Mouse (Mus musculus): ENCODE data around the gene Kcnk16.
"Not testable (repeated sequence)": the region's sequence is repeated elsewhere in the genome, so short reads cannot be mapped to it uniquely, and the experiment has no call there.

Kcnk16 gene

DNA sequence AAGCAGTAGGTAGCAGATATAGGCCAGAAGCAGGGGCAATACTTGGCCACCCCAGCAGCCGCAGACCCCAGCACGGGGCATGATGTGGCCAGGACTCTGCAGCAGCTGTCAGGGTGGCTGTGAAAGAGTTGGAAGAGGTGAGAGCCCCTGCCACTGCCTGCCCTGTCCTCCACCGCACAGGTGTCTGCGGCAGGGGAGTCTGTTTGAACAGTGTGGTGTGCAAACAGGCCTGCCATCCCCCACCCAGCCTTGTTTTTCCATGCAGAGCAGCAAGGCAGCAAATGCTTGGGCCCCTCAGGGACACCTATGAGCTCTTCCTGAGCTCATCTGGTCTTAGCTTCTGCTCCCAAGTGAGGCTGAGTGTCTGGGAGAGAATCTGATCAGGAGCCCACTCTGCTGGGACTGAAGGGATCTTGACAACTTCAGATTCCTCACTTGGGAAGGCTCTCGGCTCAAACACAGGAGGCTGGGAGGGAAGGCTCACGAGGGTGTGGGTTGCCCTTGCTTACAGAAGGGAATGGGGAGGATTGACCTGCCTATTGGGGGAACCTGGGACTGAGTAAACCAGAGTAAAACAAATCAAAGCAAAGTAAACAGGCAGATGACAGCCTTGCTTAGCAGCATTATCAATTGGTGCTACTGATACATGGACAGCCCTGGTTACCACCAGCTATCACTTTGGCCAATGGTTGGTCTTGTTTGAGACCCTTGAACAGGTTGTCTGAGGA, at the start of gene Kcnk16:
Gene Kcnk16 (minus strand): TSS at position 118 of the 728 bp plus-strand sequence.
- no peak for DNase-seq (ENCODE audit: low spot score)

DNA sequence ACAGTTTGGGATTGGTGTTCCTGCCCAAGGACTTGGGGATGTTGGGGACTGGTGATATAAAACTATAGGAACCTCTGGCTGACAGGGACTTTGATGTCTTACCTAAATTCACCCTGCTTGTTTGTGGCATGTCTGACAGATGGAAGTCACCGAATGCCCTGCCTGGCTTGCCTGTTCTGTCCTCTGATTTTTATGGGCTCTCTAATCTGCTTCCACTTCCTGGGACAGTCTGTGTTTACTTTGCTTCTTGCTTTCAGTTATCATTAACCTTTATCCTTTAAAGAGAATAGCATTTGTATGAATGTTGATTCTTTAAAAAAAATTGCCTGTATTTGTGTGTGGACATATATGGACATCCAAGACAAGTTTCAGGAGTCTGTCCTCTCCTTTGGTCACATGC, 46.1 kb upstream of the Kcnk16 start:
- DNase-seq (ENCODE audit: low spot score) = no peak

DNA sequence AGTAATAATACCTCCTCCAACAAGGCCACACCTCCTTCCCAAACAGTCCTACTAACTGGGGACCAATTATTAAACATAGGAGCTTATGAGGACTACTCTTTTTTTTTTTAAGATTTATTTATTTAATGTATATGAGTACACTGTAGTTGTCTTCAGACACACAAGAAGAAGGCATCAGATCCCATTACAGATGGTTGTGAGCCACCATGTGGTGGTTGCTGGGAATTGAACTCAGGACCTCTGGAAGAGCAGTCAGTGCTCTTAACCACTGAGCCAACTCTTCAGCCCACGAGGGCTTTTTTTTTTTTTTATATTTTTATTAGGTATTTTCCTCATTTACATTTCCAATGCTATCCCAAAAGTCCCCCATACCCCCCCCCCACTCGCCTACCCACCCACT, 36.1 kb upstream of the Kcnk16 start:
- DNase-seq (ENCODE audit: low spot score) = not testable (repeated sequence)

DNA sequence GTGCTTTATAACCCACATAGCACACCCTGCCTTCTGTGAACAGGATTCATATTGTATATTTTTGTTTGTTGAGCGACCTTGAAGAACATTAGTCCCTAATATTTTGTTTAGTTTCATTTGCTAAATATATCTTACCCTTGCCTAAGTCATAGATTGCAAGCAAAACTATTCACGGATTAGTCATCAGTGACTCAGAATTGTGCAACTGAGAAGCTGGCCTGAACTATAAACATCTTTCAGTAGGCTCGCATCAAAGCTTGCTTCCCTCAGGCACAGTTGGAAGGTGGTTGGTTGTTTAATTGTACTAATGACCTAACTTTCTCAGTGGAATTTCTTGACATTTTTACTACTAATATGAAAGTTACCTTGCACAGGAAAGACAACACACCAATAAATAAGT, 29.1 kb upstream of the Kcnk16 start:
- no peak for DNase-seq (ENCODE audit: low spot score)

DNA sequence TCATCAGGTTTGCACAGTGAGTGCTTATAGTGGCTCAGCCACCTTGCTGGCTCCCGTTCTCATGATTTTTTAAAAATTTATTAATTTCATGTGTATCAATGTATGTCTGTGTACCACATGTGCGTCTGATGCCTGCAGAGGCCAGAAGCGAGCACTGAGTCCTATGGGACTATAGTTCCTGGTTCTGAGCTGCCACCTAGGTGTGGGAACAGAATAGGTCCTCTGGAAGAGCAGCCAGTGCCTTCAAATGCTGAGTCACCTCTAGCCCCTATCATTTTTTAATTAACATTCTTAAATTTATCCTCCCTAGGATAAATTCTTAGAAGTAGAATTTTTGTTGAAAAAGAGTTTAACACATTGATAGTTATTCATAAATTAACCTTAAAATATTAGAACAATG, 28.6 kb upstream of the Kcnk16 start:
- DNase-seq (ENCODE audit: low spot score) = no peak

DNA sequence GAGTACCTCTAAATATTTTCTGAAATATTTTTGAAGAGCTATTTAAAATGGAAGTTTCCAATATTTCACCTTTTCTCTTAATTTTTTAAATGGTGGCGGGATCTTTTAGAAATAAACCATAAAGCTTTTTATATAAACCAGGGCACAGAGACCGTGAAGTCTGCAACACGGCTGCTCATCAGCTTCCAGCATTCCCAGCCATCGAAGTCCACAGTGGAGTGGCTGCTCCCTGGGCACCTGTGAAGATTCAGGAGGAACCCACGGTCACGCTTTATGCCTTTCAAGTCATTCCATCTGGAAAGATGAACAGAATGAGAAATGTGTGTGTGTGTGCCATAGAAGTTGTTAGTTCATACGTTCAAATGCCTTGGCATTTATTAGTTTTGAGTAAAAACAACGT, 25.9 kb upstream of the Kcnk16 start:
- DNase-seq (ENCODE audit: low spot score) = no peak

DNA sequence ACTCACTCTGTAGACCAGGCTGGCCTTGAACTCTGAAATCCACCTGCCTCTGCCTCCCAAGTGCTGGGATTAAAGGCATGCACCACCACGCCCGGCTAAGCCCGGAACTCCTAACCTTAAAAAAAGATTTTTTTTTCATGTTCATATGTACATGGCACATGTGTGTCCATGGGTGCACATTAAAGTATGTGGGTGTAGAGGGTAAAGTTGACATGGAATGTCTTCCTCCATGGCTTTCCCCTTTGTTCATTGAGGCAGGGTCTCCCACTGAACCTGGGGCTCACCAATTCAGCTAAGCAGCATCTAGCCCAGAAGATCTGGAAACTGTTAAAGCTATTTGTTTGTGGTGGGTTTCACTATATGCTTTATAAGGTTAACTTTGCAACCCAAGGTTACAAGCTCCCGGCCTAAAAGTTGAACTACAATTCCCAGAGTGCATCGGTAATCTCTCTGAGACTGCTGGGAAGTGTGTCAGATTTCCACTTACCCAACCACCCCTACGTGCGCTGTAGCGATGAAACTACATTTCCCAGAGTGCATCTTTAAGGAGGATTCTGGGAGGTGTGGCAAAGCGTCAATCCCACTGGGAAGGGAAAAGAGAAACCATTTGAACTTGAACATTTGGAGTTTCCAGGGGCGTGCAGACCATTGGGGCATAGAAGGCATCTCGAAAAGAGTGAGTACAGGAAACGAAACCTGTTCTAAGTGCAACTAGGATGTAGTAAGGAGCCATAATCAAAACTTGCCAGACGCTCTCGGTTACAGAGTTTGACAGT, 25.3 kb upstream of the Kcnk16 start, which contains the start of gene Nudt13:
Gene Nudt13 (plus strand): TSS at position 581 of the 776 bp plus-strand sequence.
- peak; percentile 70 for DNase-seq (ENCODE audit: low spot score)

DNA sequence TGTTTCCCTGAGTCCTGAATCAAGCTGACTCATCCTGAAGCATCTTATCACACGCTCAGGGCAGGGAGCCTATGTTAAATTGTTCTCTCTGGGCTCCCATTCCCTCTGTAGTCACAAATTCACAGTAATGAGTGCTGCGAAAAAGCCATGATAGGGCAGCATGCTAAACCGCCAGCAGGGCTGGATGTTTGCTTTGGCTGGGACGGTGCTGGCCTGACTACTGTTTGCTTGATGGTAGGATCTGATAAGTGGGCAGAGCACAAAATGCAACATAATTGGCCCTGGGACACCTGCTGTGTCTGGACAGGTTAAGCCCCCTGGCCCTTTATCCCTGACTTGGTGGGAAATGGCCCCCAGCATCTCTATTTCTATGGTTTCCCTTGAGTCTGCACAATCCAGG, 22.4 kb upstream of the Kcnk16 start:
- DNase-seq (ENCODE audit: low spot score) = no peak

DNA sequence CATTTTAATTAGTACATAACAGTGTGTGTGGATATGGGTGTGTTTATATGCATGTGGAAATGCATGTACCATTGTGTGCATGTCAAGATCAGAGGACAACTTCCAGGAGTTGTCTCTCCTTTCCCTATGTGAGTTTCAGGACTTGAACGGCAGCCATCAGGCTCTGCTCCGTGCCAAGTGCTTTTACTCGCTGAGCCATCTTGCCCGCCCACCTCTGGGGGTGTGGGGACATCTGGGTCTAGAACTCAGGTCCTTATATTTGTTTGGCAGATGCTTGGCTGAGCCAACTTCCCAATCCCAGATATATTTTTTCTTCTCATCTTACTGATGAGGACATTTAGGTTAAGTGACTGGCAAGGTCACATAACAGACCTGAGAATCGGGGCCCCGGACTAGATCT, 578 bp downstream of the Kcnk16 start:
- DNase-seq (ENCODE audit: low spot score) = no peak

DNA sequence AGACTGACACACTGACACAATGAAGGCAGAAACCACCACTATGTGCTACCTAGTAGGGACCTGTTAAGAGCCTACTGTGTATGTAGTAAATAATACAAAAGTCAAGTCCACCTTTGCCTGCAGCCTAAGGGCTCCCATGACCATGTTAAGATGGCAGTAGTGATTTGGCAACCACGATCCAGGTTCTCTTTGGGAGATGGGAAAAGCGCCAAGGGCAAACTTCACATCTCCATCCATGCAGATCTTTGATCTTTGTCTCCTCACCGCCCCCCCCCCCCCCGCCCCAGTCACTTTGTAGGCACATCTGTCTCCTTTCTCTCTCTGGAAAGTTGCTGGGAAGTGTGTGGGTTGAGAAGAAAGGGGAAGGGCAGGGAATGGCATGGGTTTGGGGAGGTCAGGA, 6.7 kb downstream of the Kcnk16 start:
- no peak for DNase-seq (ENCODE audit: low spot score)

DNA sequence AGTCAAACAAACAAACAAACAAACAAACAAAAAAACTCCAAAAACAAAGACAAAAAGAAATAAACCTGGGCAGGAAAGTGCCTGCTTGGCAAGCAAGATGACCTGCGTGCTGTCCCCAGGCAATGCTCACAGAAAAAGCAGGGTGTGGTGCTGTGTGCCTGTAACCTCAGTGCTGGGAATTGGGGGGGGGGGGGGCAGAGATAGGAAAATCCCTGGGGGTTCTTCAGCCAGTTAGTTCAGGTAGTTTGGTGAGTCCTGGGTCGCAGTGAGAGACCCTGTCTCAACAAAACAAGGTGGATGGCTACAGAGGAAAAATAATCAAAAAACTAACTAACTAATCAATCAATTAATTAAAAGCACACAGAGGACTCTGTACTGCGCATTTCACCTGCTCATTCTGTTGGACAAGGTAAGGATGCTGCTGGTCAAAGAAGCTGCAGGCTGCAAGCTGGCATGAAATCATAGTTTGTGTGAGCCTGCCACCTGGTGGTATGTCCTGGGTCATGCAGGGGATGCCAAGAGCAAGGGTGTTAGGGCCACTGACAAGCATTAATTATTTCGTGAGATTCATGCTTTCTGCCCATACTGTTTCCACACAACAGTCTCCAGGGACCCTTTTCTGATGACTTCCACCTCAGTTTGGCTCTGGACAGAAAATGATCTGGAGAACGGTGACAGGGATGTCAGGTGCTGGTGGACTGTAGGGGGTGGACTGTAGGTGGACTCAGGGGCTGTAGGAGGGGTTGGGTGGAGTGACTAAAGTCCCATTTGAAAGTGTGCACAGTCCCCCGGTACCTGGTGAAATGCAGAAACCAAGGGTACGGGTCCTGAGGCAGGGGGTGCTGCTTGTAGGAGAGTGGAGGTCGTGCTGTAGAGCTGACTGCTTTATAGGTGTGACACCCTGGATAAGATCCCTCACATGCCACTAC, 10.6 kb downstream of the Kcnk16 start:
- peak; percentile 76 for DNase-seq (ENCODE audit: low spot score)

DNA sequence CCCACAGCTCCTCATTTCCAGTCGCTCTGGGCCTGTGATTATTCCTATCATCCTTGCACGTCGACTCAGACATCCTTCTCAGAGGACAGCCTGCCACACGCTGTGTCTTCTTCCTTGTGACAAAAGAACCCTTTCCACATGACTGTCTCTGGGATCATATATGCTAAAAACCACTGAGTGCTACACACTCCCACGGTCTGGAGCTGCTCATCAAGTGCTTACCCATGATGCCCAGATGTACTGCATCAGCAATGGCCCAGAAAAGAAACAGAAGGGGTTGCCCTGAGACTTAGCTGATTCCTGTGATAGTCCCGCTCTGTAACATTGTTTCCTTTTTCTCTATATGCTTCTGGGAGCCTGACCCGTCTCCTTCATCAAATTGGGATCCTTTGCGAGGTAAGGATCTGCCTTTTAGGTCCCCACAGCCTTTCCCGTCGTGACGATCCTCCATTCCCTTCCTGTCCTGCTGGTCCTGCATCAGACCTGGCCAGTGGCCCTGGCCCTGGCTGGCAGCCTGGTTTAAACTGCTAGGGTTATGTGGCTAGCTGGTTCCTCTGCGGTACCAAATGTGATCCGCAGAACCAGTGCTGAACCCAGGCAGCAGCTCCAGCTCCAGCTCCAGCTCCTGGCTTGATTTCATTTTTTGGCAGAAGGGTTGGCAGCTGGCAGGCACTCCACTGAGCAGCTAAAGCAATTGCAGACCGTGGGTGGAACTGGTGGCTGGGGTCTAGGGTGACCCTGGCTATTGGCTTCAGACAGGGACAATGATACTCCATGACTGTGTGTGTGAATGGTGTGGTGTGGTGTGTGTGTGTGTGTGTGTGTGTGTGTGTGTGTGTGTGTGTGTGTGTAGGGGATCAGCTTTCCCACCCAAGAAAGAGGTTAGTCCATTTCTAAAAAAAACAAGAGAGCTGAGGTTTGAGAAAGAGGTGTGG, 18.5 kb downstream of the Kcnk16 start:
- DNase-seq (ENCODE audit: low spot score) = no peak

DNA sequence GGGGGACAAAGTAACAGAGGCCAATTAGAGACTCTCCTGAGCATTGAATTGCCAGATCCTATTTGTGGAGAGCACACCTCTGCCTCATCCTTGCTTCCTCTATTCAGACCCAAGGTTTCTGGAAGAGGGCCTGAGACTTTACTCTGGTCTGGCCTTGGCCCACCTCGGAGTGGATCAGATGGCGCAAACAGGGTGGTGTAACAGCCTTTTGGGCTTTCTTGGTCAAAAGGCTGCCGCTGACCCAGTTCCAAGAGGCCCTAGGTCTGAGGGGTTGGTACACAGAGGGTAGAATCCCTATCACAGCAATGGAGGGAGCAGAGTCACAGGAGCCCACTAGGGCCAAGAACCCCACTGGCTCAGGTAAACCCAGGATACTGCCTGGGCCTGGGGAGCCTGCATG, 21.0 kb downstream of the Kcnk16 start:
- DNase-seq (ENCODE audit: low spot score) = no peak

DNA sequence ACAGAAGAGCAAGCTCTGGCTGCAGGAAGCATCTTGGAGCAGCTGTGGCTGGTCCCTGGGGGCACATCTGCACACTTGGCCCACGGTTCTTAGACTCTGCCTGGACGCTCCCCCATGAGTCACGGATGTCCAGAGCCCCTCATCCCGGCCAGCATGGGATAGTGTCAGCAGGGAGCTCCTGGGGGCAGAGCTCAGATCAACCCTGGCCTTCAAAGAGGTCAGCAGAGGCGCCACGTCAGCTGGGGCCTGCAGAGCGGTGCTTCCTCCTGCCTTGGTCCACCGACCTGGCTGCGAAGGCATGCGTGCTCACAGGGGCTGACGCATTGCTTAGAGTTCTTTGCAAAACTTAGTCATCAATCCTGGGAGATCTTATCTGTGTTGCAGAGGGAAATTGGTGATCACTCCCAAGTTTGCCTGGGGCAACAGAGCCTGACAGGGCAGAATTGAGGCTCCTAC, 22.2 kb downstream of the Kcnk16 start:
- no peak for DNase-seq (ENCODE audit: low spot score)

DNA sequence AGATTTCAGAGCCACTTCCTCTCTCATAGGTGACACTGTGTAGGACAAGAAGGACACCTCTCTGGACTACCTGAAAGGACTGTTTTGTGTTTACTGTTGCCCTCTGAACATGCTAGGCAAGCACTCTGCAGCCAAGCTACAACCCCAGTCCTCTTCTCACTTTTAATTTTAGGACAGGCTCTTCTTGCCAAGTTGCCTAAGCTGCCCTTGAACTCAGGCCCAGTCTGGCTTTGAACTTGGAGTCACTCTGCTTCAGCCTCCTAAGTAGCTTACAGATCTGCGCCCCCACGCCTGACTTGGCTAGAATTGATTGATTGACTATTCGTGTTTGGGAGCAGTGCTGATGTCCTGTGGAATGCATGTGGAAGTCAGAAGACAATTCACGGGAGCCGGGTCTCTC, 23.1 kb downstream of the Kcnk16 start:
- DNase-seq (ENCODE audit: low spot score) = no peak

DNA sequence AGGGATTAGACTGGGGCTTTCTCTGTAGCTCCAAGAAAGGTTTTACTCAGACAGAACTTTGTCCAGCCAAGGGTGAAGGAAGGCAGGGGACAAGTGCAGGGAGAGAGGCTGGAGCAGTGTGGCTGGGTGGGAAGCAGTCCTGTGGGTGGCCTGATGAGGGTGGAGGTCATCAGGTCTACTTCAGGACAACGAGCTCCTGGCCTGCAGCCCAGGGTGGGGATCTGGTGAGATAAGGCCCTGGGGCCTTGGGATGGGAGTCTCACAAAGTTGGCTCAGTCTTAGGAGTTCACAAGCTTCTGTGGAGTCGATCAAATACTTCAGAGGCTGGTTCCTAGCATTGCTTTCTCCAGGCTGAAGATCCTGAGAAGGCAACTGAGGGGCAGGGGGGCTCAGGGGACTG, 23.7 kb downstream of the Kcnk16 start:
- peak; percentile 42 for DNase-seq (ENCODE audit: low spot score)

DNA sequence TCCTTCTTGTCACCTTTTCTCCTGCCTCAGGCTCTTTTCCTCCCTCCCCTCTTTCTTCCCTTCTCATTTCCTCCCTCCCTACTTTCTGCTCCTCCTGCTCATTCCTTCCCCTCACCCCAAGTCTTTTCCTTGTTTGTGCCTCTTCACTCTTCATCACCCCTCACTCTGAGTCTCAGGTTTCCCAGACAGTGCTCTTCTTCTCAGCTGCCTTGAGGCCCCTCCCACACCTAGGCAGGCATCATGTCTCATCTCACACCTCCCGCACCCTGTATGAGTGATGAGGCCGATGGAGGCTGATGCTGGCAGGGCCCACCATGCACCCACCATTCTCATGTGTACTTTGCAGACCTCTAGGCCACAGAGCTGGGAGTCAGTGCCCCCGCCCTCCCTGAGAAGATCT, 25.8 kb downstream of the Kcnk16 start:
- DNase-seq (ENCODE audit: low spot score) = no peak

DNA sequence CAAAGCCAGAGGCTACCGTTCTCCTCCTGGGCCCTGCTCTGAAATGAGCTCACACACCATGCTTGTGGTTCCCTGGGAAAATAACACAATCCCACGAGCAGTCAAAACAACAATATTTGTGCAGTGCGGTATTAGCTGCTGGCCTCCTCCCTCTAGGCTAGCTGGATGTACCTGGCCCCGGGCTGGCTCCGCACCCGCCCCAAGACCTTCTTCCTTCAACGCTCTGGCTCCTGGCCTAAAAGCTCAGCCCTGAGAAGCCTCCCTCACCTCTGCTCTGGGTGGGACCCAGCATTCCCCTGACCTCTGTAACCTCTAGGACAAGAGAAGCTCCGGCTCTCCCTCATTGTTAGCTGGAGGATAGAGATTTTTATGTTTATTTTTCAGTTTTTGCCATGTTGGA, 26.5 kb downstream of the Kcnk16 start:
- DNase-seq (ENCODE audit: low spot score) = peak; percentile 40

DNA sequence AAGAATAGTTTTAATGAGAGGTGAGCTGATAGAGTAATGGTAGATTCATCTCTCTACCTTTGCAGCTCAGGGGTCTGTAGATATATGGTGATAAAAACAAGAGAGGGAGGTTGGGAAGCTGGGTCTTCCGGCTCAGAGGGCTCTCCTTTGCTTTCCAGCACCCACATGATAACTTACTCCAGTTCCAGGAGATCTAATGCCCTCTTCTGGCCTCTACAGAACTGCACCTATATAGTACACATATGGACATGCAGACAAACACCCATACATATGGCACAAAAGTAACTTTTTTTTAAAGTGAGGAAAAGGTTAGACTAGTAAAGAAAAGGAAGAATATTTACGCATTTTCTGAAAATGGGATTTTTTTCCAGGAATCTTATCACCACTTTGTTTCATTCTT, 34.6 kb downstream of the Kcnk16 start:
- DNase-seq (ENCODE audit: low spot score) = no peak

DNA sequence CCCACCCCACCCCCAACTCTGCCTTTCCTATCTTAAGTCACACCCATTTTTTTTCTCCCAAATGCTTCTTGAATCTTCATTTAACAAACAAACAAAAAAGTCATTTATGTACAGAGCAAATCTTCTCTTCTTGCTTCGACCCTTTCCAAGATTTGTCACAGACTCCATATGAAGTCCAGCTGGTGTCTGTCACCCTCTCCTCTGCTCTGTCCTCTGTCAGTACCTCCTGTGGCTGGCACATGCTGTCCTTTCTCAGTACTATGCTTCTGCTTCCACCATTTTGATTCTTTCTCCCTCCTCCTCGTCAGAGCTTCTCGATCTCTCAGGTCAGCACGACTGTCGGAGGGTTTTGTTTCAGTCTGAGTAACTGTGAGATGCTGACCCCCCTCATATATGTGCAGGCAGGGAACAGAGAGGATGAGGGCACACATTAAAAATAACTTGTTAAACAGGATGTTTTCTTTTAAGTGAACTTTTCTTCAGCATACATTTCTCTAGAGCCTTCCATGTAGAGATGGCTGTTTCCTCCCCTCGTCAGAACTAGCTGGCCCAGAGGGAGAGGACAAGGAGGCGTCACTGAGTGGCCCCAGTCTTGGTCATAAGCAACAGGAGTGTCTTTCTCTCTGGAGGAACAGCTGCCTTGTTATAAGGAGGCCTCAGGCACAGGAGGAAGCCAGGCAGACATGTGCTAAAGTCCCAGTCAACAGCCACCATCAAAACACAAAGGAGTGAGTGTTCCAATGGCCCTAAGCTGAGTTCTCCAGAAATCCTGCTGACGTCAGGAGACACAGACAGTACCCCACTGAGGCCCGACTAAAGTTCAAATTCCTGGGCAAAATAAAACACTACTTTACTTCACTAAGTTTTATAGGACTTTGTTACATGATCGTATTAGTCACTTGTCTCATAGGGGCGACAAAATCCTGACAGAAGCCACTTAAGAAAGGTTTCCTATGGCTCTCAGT, 35.7 kb downstream of the Kcnk16 start:
- DNase-seq (ENCODE audit: low spot score) = no peak
